Mouse (Mus musculus) forebrain, embryonic 10.5 days (tissue): ENCODE measurements around the gene Rpl38. TPM values are rescaled to one million over a fixed set of nuclear protein-coding genes. Genes with fewer than 3 reads are reported as not detected.

ENCODE experiments used
- DNase-seq: peaks from one replicate; pipeline ENCODE4 v3.0.0-alpha.2; 2017; ENCODE audit warnings: low spot score; ENCODE audit errors: extremely low spot score
- H3K27ac ChIP-seq: fragments of 300-500 bp; sonication (generic); 2 replicates; pipeline ENCODE4 v1.5.1; 2016; ENCODE audit warnings: mild to moderate bottlenecking
- H3K27me3 ChIP-seq: fragments of 300-500 bp; sonication (generic); 2 replicates; pipeline ENCODE4 v1.6.1; 2016; ENCODE audit warnings: mild to moderate bottlenecking; ENCODE audit not compliant: poor library complexity, severe bottlenecking
- H3K36me3 ChIP-seq: fragments of 300-500 bp; sonication (generic); replicated peaks from 2 replicates; pipeline ENCODE4 v1.6.1; 2016; ENCODE audit warnings: mild to moderate bottlenecking, moderate library complexity
- H3K4me1 ChIP-seq: fragments of 300-500 bp; sonication (generic); 2 replicates; pipeline ENCODE4 v1.6.1; 2016
- H3K4me3 ChIP-seq: fragments of 300-500 bp; sonication (generic); 2 replicates; pipeline ENCODE4 v1.5.1; 2016; ENCODE audit warnings: mild to moderate bottlenecking, moderate library complexity
- H3K9me3 ChIP-seq: fragments of 300-500 bp; sonication (generic); 2 replicates; pipeline ENCODE4 v1.6.1; 2016; ENCODE audit warnings: mild to moderate bottlenecking, moderate library complexity
- WGBS: fragments of 180-500 bp; shearing (Covaris S2); methylation state at CpG from one replicate; pipeline ENCODE4 v1.1.7; 2016; 5-methylcytosine and 5-hydroxymethylcytosine counted together
- polyA plus RNA-seq: library from polyadenylated mRNA; unstranded; fragments of >200 nt; fragmentation: Nextera tagmentation; extraction: Ambion mirVana; gene quantifications from 2 replicates; pipeline ENCODE4 v1.2.1, GENCODE M21; 2016

Gene Rpl38
- polyA plus RNA-seq, 1 experiment from 2014 or later, result 1,162 TPM

DNA sequence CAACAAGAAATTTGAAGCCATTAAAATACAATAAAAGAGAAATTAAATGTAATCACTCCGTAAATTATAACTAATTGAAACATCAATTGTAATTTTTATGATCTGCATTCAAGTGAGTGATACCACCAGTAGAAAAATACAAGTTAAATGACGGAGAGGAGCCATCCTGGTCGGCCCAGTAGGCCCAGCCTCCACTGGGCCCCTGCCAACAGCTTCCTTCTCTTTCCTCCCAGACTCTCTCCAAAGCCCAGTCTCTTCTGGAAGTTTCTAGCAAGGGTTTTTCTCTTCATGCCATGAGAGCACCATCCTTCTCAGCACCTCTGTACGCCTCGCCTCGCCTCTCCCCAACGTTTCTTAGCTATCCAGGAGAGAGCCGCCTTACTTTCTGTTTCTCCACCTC lies 27.2 kb upstream of the Rpl38 start:
- no peak for DNase-seq
- Histone ChIP-seq H3K36me3 (no peaks in the 10 kb centered on the region), H3K9me3 (peaks cover under 1% of the 10 kb centered on the region; the same call in 1 of the 2 replicates), H3K27me3 (peaks cover 49% of the 10 kb centered on the region), H3K4me3 (no peak overlapping the region), H3K27ac (0 out of 2 replicates have a peak overlapping the region, but pooled peaks have one; percentile 32), H3K4me1 (peaks cover 56% of the 10 kb centered on the region)
- 91% methylated on average over 8 of the region's 8 CpGs for WGBS

DNA sequence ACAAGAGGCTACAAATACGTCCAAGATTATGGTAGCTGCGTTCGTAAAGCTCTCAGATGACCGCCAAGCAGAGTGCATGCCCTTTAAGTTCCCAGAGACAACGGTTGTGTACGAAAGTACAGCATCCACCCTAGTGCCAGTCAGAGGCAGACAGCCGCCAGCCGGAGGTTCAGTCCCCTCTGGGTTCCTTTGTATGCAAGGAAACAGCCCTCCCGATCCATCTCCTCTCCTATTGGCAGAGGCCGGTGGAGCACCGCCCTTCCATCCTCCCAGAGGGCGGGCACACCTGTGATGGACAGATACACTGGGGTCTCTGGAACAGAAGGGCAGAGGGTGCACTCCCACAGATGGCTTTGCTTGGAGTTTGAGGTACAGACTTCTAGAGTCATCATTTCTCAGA lies 26.1 kb upstream of the Rpl38 start:
- Histone ChIP-seq H3K27me3 (peaks cover 44% of the 10 kb centered on the region), H3K27ac (peak overlapping the region; percentile 79), H3K9me3 (peaks cover 8% of the 10 kb centered on the region), H3K4me3 (no peak overlapping the region), H3K4me1 (peaks cover 45% of the 10 kb centered on the region), H3K36me3 (no peaks in the 10 kb centered on the region)
- WGBS, result 52% methylated on average over 12 of the region's 12 CpGs
- DNase-seq, result peak; percentile 64

- WGBS, result 87% methylated on average over 11 of the region's 11 CpGs
- Histone ChIP-seq H3K27ac (no peak overlapping the region), H3K4me1 (peaks cover 43% of the 10 kb centered on the region), H3K9me3 (peaks cover 8% of the 10 kb centered on the region), H3K36me3 (no peaks in the 10 kb centered on the region), H3K4me3 (no peak overlapping the region), H3K27me3 (peaks cover 37% of the 10 kb centered on the region)
- DNase-seq, result no peak
Measured at GRCm38 (mm10) chr11:114642926-114643325, 25.4 kb upstream of the Rpl38 start.

DNA sequence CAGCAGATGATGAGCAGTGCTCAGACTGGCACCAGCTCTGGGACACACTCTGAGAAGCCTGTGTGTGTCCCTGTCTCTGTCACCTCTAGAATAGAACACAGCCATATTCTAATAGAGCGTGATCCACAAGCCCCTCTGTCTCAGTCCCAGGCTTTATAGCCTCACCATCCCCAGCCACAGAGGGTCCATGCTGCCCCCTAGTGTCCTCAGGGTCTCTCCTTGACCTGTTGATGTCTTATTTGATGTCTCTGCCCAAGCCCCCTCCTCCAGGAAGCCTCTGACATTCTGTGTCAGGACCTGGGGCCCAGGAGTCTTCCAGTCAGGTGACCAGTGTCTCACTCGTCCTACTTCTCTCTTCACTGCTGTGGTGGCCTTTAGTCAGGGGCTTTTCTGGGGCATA lies 24.2 kb upstream of the Rpl38 start:
- Histone ChIP-seq H3K4me1 (peaks cover 34% of the 10 kb centered on the region), H3K36me3 (no peaks in the 10 kb centered on the region), H3K27me3 (peaks cover 25% of the 10 kb centered on the region), H3K27ac (no peak overlapping the region), H3K4me3 (no peak overlapping the region), H3K9me3 (peaks cover 8% of the 10 kb centered on the region)
- no peak for DNase-seq
- WGBS, result 47% methylated on average over 2 of the region's 2 CpGs

- peaks cover 7% of the 10 kb centered on the region for H3K4me1 ChIP-seq
- DNase-seq, result no peak
- H3K9me3 ChIP-seq, result peaks cover 8% of the 10 kb centered on the region
- no peak overlapping the region for H3K27ac ChIP-seq
- H3K27me3 ChIP-seq, result peaks cover 14% of the 10 kb centered on the region; the same call in 1 of the 2 replicates
- H3K36me3 ChIP-seq, result no peaks in the 10 kb centered on the region
- WGBS, result 66% methylated on average over 4 of the region's 4 CpGs
- H3K4me3 ChIP-seq, result no peak overlapping the region
Measured at GRCm38 (mm10) chr11:114649510-114649909, 18.8 kb upstream of the Rpl38 start.

DNA sequence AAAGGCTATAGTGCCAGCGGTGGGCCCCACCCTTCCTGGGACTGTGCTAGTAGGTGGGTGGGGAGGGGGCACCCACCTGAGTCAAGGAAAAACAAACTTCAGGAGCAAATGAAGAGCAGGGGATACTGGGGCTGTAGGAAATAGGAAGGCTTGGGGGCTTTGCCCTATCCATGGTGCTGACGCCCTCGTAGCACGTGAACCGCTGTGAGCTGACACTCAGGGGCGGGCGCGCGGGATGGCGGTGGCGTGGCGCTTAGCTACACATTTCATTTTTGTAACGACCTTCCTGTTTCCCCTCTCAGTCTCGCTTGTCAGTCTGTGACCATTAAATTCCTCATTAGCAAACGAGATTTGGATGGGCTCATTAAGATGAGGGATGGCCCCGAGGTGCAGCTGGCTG lies 15.8 kb upstream of the Rpl38 start:
- H3K27ac ChIP-seq, result no peak overlapping the region
- no peak overlapping the region for H3K4me3 ChIP-seq
- no peak for DNase-seq
- H3K36me3 ChIP-seq, result no peaks in the 10 kb centered on the region
- peaks cover 25% of the 10 kb centered on the region for H3K27me3 ChIP-seq
- H3K4me1 ChIP-seq, result peaks cover 14% of the 10 kb centered on the region
- 11% methylated on average over 16 of the region's 16 CpGs for WGBS
- no peaks in the 10 kb centered on the region for H3K9me3 ChIP-seq

DNA sequence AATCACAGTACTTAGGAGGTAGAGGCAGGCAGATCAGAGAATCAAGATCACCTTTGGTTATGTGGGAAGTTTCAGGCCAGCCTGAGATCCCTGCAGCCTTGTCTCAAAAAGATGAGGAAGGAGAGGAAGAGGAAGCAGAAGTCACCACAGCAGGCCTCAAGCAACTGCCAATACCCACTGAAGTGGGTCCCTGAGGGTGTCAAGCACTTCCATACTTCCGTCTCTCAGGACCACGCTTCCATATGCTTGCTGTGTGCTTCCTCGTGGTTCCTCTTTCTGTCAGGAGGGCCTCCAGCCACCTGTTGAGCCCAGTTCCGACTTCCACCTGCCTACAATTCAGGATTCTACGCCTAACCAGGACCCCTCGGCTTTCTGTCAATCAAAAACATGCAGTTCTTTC lies 14.7 kb upstream of the Rpl38 start:
- no peak for DNase-seq
- Histone ChIP-seq H3K9me3 (no peaks in the 10 kb centered on the region), H3K36me3 (no peaks in the 10 kb centered on the region), H3K27ac (no peak overlapping the region), H3K4me1 (peaks cover 17% of the 10 kb centered on the region), H3K27me3 (peaks cover 25% of the 10 kb centered on the region), H3K4me3 (no peak overlapping the region)
- 85% methylated on average over 6 of the region's 6 CpGs for WGBS

- H3K9me3 ChIP-seq, result no peaks in the 10 kb centered on the region
- peaks cover 17% of the 10 kb centered on the region for H3K4me1 ChIP-seq
- WGBS, result 68% methylated on average over 5 of the region's 5 CpGs
- no peak overlapping the region for H3K27ac ChIP-seq
- H3K27me3 ChIP-seq, result peaks cover 25% of the 10 kb centered on the region
- H3K4me3 ChIP-seq, result no peak overlapping the region
- H3K36me3 ChIP-seq, result no peaks in the 10 kb centered on the region
- no peak for DNase-seq
Measured at GRCm38 (mm10) chr11:114654552-114654951, 13.8 kb upstream of the Rpl38 start.

- DNase-seq, result no peak
- peaks cover 17% of the 10 kb centered on the region for H3K4me1 ChIP-seq
- H3K27me3 ChIP-seq, result peaks cover 25% of the 10 kb centered on the region
- H3K9me3 ChIP-seq, result no peaks in the 10 kb centered on the region
- H3K27ac ChIP-seq, result no peak overlapping the region
- H3K4me3 ChIP-seq, result no peak overlapping the region
- 83% methylated on average over 7 of the region's 7 CpGs for WGBS
- H3K36me3 ChIP-seq, result no peaks in the 10 kb centered on the region
Measured at GRCm38 (mm10) chr11:114655350-114656008, 12.8 kb upstream of the Rpl38 start.

DNA sequence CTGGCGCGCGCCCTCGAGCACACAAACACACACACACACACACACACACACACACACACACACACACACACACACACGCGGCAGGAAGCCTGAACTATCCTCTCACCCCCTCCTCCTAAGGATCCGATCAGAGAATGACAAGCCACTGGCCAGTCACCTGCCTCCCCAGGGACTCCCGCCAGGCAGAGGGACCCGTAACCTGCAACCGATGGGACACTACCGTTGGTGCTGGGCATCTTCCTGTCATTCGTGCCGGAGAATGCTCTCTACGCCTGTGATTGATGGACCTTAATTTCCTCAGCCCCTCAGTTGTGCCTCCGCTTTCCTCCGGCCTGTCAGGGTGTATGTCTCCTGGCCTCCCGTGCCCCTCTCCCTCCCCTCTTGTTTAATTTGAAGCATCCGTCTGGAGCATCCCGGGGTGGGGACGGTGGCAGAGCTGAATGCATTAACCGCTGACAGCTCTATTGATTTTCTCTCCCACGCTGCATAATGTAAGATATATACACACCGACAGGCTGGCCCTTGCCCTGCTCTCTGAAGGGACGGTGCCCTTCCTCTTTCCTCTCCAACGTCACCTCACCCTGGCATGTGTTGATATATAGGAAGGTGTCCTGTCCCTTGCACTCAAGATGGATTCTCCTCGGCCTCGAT lies 11.2 kb upstream of the Rpl38 start:
- Histone ChIP-seq H3K27me3 (peaks cover 25% of the 10 kb centered on the region), H3K9me3 (no peaks in the 10 kb centered on the region), H3K27ac (no peak overlapping the region), H3K4me3 (no peak overlapping the region), H3K4me1 (peaks cover 17% of the 10 kb centered on the region), H3K36me3 (no peaks in the 10 kb centered on the region)
- no peak for DNase-seq
- 68% methylated on average over 24 of the region's 27 CpGs for WGBS

- Histone ChIP-seq H3K4me3 (no peak overlapping the region), H3K4me1 (peaks cover 12% of the 10 kb centered on the region), H3K9me3 (no peaks in the 10 kb centered on the region), H3K36me3 (no peaks in the 10 kb centered on the region), H3K27ac (no peak overlapping the region), H3K27me3 (peaks cover 22% of the 10 kb centered on the region)
- WGBS, result 21% methylated on average over 7 of the region's 7 CpGs
- peak; percentile 64 for DNase-seq
Measured at GRCm38 (mm10) chr11:114657737-114658136, 10.6 kb upstream of the Rpl38 start.

DNA sequence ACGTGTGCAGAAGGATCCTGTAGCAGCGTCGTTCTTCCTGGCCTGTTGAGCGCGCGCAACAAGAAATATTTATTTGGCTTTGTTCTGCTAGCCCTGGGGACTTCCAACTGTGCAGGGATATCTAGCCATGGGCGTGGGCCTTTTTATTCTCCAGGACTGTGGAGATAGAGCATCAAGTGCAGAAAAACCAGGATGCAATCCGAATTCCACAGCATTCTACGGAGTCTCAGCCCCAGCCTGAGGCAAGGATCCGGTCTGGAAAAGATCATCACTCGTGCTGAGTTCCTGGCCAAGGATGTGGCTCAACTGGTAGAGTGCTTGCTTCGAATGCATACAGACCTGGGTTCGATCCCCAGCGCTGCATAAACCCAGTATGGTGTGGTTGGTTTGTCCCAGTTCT lies 6.2 kb upstream of the Rpl38 start:
- H3K36me3 ChIP-seq, result no peaks in the 10 kb centered on the region
- no peak overlapping the region for H3K4me3 ChIP-seq
- H3K27ac ChIP-seq, result no peak overlapping the region
- WGBS, result 90% methylated on average over 14 of the region's 14 CpGs
- H3K4me1 ChIP-seq, result peaks cover 13% of the 10 kb centered on the region
- peaks cover 15% of the 10 kb centered on the region for H3K27me3 ChIP-seq
- H3K9me3 ChIP-seq, result no peaks in the 10 kb centered on the region
- DNase-seq, result no peak

- peaks cover 15% of the 10 kb centered on the region for H3K27me3 ChIP-seq
- no peaks in the 10 kb centered on the region for H3K9me3 ChIP-seq
- 39% methylated on average over 6 of the region's 6 CpGs for WGBS
- no peak overlapping the region for H3K4me3 ChIP-seq
- no peak overlapping the region for H3K27ac ChIP-seq
- DNase-seq, result peak; percentile 41
- no peaks in the 10 kb centered on the region for H3K36me3 ChIP-seq
- H3K4me1 ChIP-seq, result peaks cover 6% of the 10 kb centered on the region; the same call in 1 of the 2 replicates
Measured at GRCm38 (mm10) chr11:114662746-114663362, 5.5 kb upstream of the Rpl38 start.
